Mouse (Mus musculus) E14TG2a.4 (cell line): ENCODE data around the gene Ncoa7.

ENCODE experiments used
- CTCF ChIP-seq: conservative IDR thresholded peaks from 2 replicates; pipeline ENCODE4 v1.5.1; 2014; ENCODE audit warnings: low read length
- NANOG ChIP-seq: IDR thresholded peaks from 2 replicates; pipeline ENCODE4 v1.6.1; 2014; ENCODE audit warnings: borderline replicate concordance, low read length, mixed read lengths
- POU5F1 ChIP-seq: IDR thresholded peaks from 2 replicates; pipeline ENCODE4 v1.6.1; 2014; ENCODE audit warnings: low read length, borderline replicate concordance

GRCm38 (mm10) chr10:30686862-30687261 is 116.3 kb downstream of the Ncoa7 start:
- TF ChIP-seq CTCF (no peak), NANOG (no peak), POU5F1 (no peak)
